Mouse (Mus musculus): ENCODE measurements around the gene Susd6.
"Not testable (repeated sequence)": the region's sequence is repeated elsewhere in the genome, so short reads cannot be mapped to it uniquely, and the experiment has no call there.

Susd6 gene

DNA sequence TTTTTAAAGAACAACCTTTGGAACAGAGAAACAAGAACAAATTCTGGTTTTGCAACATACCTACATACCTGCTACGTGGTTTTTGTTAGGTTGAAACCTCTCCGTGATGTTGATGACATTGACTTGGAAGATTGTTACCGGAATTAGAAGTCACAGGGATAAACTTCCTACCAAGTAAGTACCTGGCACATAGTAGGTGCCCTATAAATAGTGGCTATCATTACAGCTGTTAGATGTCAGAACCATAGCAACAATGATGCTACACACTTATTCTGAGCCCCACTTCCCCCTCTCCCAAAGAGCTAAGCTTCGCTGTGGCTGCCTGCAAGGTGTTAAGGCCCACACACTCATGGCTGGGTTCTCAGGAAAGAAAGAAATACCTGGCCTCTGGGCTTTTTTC is 4.7 kb upstream of the Susd6 start:
- no peak for DNase-seq

DNA sequence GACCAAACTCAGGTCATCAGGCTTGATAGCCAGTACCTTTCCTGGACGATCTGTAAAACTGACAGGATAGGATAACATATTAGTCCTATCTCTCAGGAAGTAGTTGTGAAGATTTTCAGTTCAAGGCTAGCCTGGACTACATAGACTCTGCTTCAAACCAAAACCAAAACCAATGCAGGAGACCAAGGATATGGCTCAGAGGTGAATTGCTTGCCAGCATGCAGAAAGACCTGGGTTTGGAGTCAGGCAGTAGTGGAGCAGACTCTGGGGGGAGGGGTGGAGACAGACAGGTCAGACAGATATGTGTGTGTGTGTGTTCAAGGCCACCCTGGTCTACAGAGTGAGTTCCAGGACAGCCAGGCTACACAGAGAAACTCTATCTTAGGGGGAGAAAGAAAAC is 3.7 kb upstream of the Susd6 start:
- no peak for DNase-seq

DNA sequence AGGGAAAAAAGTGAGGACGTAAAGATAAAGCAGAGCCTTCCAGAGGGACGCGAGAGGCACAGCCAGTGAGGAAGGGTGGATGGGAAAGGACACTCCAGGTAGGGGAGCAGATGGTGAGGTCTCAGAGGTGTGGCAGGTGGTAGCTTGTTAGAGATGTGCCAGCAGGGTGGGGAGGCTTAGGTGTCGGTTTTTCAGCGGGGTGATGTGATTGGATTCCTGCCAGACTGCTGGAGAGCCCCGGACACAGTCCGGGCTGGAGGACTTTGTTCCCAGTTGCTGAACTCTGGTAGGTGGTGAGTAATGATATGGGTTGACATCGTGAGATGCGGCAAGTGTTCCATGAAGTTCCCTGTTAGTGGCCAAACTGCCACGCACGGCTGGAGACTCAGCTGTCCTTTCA is 2.7 kb upstream of the Susd6 start:
- DNase-seq = no peak

DNA sequence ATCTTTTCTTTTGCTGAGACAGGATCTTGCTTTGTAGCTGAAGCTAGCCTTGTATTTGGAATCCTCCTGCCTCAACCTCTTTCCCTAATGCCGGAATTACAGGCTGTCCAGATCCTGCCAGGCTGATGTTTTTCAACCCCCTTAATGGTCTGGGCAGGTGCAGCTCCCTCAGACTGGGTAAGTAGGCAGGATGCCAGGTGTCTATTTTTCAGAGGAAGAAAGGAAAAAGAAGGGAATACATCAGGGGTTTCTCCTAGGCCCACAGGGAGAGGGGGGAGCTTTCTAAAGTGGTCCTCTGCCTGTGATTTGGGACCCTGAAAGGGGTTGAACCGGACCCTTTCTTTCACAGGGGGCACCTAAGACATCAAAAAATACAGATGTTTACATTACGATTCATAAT is 2.1 kb upstream of the Susd6 start:
- DNase-seq = no peak

DNA sequence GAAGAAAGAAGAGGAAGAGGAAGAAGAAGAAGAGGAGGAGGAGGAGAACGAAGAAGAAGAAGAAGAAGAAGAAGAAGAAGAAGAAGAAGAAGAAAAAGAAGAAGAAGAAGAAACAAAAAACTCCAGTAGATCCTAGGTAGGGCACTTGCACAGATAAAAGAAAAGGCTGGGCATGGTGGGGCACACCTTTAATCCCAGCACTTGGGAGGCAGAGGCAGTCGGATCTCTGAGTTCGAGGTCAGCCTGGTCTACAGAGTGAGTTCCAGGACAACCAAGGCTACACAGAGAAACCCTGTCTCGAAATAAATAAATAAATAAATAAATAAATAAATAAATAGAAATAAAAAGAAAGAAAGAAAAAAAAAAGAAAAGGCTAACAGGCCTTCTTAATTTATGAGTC is 1.0 kb upstream of the Susd6 start:
- DNase-seq = not testable (repeated sequence)

DNA sequence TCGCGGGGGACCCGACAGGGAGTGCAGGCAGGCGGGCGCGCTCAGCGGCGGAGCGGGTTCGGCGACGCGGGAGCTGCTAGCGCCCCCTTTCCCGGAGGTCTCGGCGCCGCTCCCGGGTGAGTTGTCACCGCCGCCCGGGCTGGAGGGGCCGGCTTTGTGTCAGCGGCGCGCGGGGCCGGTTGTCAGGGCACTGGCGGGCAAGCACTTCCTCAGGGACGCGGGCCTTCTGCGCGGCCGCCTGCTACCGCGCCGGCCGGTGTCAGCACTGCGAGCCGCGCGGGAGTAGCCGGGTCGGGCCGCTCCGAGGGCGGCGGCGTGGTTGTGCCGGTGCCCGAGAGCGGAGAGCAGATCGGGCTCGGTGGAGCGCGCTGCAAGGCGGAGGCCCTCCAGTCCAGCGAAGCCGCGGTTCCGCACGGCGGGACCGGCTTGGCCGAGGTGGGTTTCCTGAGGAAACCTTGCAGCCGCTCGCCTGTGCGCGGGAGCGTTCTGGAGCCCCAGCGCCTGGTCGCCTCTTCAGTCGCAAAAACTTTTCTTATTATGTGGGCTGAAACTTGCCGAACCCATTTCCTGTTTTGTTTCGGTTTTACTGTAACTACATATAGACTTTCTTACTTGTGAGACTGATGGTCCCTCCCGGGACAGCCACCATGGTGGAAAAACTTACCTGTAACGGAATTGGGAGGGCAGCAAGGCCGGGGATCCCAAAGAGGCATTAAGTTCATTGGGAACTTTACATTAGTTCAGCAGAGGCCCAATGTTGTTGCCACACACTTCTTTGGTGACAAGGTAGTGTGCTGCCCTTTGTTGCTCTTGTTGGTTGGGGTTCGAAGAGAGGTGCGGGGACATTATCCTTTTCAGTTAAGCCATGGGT is 625 bp downstream of the Susd6 start:
- peak; percentile 40 for DNase-seq

DNA sequence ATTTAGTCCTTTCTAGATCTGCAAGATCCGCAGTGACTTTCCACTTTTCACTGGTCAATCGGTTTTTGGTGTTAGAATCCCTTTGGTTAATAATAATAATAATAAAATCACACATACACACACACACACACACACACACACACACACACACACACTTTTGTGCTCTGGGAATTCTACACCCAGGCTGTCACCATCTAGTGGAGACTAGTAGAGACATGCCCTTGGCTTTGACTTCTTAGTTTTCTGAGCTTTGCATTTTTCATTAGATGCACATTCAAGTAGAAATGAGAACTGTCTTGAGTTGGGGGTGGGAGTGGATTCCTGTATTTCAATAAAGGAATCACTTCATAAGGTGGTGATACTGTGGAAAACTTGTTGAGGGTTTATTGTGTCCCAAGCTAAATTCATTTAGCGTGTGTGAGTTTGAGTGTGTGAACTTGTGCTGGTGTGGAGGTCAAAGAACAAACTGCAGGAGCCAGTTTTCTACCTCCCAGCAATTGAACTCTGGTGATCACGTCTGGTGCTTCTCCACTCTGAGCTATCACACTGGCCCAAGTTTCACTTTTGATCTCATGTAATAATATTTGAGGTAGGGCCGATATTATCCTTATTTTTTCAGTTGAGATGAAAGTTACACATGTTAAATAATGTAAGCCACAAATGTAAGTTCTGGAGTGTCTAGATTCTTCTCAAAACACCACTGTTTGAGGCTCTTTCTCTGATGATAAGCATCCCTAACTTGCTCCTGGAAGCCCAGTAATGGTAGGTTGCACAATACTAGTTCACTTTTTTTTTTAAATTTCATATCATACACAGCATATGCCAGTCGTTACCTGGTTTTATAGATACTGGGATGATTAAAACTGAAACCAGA is 1.5 kb downstream of the Susd6 start:
- peak; percentile 46 for DNase-seq

DNA sequence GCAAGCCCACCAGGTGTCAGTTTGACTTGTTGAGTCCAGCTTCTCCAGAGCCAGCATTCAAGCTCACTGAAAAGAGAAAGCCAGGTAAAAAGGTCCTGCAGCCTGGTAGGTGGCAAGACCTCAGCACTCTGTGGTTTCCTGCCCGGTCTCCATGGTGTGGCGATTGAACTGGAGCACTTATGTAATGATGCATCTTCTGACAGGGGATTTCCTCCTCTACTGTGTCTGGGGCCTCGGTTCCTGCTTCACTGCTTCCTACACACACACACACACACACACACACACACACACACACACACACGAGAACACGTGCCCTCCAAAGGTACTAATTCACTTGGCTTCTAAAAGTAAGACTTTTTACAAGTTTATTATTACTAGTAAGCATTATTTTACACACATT is 2.6 kb downstream of the Susd6 start:
- peak; percentile 81 for DNase-seq

DNA sequence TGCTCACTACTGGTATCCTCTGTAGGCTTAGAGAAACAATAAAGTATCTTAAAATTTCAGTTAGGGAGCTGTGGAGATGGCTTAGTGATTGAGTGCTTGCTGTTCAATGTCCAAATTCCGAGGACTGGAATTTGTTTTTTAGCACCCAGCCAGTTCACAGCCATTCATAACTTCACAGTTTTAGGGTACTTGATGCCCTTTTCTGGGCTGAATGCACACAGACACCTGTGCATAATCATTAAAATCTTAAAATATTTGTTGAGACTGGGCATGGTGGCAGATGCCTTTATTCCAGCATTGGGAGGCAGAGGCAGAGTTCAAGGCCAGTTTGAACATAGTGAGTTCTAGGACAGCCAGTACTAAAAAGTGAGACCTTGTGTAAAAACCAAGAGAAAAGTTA is 3.2 kb downstream of the Susd6 start:
- DNase-seq = no peak

DNA sequence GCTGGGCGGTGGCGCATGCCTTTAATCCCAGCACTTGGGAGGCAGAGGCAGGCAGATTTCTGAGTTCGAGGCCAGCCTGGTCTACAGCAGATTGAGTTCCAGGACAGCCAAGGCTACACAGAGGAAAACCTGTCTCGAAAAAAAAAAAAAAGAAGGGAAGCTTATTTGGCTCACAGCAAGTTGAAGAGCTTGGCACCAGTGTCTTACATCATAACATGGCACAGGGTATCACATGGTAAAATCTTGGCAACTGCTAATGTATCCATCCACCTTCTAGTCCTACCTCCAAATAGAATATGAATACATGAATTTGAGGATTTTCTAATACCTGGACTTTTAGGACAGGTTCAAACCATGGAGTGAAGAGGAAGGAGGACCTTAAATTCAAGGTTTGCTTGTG is 4.2 kb downstream of the Susd6 start:
- no peak for DNase-seq

DNA sequence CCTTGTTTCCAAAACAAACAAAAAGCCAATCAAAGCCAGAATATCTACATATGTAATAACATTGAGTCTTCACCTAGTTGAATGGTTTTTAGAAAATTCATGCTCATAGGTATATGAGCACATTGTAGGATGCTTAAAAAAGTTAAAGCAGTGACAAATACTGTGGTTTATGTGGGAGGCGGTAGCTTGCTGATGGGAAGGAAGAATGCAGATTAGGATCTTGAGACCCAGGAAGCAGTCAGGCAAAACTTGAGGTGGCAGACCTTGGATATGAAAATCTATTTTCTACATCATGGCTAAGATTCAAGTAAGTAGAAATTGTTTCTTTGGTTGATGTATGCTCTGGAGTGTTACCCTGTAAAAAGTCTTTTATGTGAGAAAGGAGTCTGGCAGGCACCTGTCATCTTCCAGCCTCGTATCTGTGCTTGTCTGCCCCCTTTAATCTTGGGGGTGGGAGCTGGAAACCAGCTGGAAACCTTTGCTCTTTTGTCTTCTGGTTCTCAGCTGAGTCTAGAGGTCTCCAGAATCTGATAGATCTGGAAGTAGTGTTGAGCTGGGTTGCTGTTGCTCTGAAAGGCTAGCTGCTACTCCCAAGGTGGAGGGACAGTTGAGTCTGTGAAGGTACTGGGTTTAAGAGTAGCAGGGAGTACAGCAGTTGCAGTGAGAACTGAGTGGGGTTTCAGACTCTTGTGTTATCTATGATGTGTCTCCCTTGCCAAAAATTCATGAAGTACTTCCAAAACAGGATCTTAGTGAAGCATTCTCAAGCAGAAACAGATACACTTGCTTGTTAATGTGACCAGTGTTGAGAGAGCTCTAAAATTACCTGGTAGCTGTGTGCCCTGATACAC is 4.8 kb downstream of the Susd6 start:
- DNase-seq = no peak

DNA sequence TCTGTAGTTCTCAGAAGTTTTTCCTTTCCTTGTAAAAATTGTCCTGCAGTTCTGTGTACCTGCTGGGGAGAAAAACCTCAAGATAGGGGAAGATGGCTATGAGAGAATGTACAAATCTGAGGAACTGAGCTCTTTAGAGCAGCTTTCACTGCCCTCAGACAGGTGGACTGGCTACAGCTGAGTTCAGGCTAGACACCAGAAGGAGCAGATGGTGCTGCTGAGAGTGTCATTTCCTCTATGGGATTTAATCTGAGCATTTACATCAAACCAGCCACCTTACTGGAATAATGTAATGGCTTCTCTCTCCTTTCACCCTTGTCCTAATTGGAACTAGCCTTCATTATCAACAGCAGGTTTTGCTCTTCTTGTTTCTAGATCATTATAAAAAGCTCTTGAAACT is 8.0 kb downstream of the Susd6 start:
- no peak for DNase-seq

DNA sequence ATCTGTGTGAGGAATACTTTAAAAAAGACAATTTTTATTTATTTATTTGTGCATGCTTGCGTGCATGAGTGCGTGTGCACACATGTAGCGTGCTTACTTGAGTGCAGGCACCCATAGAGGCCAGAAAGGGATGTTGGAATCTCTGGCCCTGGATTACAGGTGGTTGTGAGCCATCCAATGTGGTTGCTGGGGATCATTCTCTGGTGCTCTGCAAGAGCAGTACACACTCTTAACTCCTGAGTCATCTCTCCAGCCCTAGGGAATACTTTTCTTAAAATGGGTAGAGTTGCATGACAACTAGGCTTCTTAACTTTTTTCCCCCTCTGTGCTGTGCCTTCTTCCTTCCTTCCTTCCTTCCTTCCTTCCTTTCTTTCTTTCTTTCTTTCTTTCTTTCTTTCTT is 9.8 kb downstream of the Susd6 start:
- no peak for DNase-seq

DNA sequence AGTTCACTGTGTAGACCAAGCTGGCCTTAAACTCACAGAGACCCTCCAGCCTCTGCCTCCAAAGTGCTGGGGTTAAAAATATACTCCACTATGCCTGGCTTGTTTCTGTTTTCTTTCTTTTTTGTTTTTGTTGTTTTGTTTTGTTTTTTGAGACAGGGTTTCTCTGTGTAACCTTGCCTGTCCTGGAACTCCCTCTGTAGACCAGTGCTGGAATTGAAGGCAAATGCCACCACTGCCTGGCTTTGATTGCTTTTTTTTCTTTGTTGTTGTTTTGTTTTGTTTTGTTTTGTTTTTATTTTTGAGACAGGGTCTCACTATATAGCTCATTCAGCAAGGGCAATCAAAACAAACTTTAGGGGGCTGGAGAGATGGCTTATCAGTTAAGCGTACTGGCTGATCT is 11.1 kb downstream of the Susd6 start:
- no peak for DNase-seq

DNA sequence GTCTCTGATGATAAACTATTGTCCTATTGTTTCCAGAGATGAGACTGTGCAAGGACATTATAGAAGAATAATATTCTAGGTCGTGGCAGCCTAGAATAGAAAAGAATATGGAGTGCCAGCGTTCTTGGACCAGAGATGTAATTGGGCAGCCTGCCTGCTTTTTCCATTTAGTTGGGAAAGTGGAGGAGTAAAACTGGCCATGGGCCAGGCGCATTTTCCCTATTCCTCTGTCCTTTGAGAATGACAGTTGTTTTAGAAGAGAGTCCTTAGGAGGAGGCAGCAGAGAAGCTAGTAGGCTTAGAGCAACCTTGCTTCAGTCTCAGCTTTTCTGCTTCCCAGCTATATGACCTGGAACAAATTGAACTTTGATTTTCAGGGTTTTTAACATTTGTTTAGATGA is 13.6 kb downstream of the Susd6 start:
- peak; percentile 80 for DNase-seq

DNA sequence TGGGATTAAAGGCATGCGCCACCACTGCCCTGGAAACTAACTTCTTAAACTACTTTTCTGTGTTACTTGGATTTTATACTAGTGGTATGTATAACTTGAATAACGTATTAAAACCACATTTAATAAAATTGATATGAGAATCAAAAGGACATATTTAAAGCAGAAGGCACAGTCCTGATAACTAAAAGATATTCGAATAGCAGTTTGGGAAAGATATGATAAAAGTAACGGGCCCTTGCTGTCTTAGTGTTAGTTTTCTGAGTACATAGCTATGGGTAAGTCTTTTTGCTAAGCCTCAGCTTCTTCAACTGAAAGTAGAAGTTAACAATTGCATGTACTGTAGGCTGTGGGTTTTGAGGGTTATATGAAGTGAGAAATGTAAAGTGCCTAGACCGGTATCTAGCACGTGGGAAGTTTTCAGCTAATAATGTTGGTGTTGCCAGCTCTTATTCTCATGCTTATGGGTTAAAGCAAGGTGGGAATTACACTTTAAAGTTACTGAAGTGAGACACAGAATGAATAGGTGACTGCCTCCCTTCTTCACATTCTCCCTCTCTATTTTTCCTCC is 14.6 kb downstream of the Susd6 start:
- DNase-seq = no peak

DNA sequence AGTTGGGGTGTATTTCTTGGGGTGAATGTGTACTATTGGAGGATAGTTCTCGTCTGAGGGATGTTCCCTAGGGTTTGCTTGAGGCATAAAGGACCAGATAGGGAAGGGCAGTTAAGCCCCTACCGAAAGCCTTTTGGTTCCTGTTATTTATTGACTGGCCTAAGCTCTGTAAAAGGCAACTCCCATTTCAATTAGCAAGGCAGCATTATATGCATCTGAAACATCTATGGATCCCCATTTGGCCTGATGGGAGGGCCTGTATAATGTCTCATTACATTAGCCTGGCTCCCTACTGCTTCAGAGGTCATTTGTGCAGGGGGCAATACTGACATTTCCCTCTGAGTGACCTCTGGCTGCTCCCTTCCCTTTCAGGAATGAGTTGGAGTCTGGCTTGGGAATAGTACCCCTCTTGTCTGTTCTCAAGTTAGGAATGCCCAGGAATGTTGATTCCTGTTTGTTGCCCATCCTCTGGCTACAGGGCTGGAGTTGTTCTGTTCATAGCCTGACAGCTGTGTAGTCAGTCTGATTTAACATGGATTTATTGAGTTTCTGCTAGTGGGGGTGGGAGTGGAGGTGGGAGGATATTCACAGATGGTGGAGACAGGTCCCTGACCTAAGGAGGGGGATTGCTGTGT is 17.3 kb downstream of the Susd6 start:
- no peak for DNase-seq

DNA sequence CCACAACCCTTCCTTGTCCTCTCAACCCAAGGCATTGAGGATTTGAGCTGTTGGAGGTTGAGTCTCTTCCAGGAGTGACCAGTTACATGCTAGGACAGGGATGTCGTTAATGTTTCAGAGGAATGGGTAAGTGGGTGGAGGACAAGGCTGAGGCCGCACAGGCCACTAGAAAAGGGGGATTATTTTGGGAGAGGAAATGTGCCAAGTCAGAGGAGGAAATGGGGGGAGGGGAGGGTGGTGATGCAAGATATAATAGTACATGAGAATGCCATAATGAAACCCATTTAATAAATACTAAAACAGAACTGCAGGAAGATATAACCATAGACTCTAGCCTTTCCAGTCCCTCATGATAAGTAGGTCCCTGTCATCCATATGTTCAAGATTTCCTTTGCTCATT is 19.7 kb downstream of the Susd6 start:
- DNase-seq = no peak

DNA sequence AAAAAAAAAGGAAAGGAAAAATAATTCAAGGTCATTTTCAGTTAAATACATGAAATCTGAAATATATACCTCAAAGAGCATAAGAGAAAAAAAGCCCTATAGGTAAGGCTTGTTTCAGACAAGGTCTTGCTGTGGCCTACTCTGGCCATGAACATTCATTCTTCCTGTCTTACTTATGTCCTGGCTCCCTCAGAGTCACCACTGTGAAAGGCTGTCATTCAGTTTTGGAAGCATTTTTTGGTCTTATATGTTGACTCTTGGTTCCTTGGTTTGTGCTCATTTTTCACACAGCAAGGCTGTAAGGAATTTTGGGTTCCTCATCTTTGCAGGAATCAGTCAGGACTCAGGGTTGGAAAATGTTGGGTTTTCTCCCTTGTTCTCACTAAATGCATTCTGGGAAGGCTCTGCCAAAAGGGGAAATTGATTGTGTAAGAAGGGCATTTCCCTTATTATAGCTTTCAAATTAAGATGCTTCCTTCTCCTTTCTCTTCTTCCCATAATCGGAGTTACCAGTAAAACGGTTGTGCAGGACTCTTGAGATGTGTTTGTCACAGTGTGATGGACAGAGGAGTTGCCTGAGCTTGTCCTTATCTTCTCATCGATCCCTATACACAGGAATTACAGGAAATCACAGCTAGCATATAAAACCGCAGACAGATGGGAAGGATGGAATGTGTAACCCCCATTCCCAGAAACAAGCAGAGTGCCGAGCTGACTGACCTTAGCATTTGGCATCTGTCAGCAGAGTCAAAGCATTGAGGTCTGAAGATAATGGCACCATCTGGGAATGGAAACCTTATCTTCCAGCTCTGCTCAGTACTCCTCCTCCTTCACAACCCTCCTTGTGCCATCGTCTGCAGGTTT is 21.6 kb downstream of the Susd6 start:
- DNase-seq = no peak

DNA sequence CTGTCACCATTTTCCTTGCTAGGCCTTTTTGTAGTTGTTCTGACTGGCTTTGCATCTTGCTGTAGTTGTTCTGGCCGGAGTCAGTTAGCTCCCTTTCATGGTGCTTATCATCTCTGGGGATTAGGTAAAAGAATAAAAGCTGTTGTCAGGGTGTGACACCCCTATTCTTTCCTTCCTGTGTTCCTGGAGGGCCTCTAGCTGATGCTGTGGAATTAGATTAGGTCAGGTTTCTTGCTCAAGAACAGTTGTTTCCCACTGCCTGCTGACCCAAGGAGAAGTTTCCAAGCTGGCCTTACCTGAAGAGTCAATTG is 22.2 kb downstream of the Susd6 start:
- no peak for DNase-seq

DNA sequence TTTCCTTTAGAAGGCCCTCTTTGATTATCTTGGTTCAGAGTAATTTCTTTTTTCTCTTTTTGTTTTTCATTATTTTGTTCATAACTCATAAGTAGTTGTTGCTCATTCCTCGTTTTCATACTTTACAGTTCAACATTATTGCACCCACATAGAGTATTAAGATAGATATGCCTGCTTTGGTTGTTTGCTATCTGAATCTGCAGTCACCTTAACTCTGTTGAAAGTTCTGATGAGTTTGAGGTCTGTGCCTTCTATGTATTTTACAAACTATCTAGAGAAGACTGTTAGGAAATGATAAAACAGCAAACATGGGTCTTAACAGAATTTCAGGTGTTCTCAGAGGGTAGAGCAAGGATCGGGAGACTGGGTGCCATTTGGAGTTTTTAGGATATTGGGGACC is 23.1 kb downstream of the Susd6 start:
- DNase-seq = no peak

DNA sequence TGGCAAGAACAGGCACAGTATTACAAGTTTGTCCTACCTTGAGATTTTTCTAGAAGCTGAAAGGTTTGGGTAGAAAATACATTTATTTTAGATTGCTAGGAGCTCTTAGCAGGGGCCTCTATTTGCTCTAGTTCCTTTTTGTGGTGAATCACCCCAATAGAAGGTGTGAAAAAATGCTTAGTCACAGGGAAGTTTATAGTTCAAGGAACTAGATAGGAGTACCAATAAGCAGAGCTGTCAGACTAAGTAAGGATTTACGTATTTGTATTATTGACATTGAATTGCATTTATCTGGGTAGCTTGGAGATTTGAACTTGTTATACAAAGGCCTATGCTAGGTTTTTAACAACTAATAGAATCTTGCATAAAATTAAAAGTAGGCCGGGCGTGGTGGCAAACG is 23.6 kb downstream of the Susd6 start:
- no peak for DNase-seq
